Comparison of ENCODE assay signal across 9 mouse cellular contexts in the genomic region with DNA sequence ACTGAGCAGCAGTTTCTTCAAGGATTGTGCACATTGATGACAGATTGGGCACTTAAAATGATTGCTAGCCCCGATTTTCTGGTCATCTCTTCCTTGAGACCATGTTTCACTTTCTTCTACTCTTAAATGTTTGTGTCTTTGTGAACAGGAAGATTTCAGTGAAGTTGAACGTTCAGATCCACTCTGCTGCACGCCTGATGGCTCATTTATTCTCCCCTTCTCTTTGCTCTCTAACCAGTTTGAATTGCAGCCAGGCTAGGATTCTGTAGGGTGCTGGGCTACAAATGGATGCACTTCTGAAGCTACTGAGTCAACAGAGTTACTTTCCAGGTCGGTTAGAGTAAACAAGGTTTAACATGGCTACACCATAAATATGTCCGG. TPM values are rescaled to one million over a fixed set of nuclear protein-coding genes. Genes with fewer than 3 reads are reported as not detected.
DNase-seq lines count a peak whose midpoint lies in the region; ATAC-seq and TF ChIP-seq lines count a peak whose summit lies in the region.
"Had no signal": no experiment of that assay in that cellular context is flagged by ENCODE, and none has a peak within 500 bp of the region (broad histone marks: within the 10 kb centered on the region; RNA-seq: fewer than 3 reads in every experiment).

No protein-coding gene starts in this region.

- peak overlapping the region; percentile 94 for H3K27ac ChIP-seq in kidney, embryonic 16.5 days (ENCODE audit: low read length)
- H3K27ac ChIP-seq in embryonic fibroblast, embryonic 13.5 days (ENCODE audit: insufficient read depth, low read length) = peak overlapping the region; percentile 90
- peak overlapping the region; percentile 97; the same call in 1 of the 2 replicates for H3K27ac ChIP-seq in limb, embryonic 10.5 days
- H3K27ac ChIP-seq in neural tube, embryonic 13.5 days (replicated peaks) = peak overlapping the region; percentile 97
- H3K27ac ChIP-seq: macrophage had no signal

- WGBS in kidney, embryonic 16.5 days = 14% methylated on average over 5 of the region's 5 CpGs
- WGBS in limb, embryonic 10.5 days = 61% methylated on average over 5 of the region's 5 CpGs
- 22% methylated on average over 5 of the region's 5 CpGs for WGBS in neural tube, embryonic 13.5 days

- ATAC-seq in kidney, embryonic 16.5 days (ENCODE audit: low FRiP score, low TSS enrichment) = no peak
- ATAC-seq in neural tube, embryonic 13.5 days (ENCODE audit: low read depth) = no peak

- peaks cover 27% of the 10 kb centered on the region for H3K4me1 ChIP-seq in kidney, embryonic 16.5 days (ENCODE audit: insufficient read depth, low read length)
- peaks cover 14% of the 10 kb centered on the region for H3K4me1 ChIP-seq in embryonic fibroblast, embryonic 13.5 days (ENCODE audit: control insufficient read depth, insufficient read depth, low read length)
- H3K4me1 ChIP-seq in limb, embryonic 10.5 days = peaks cover 51% of the 10 kb centered on the region
- H3K4me1 ChIP-seq in neural tube, embryonic 13.5 days (replicated peaks) = peaks cover 78% of the 10 kb centered on the region

- peaks cover 10% of the 10 kb centered on the region for H3K27me3 ChIP-seq in kidney, embryonic 16.5 days (ENCODE audit: insufficient read depth, low read length)
- peaks cover 17% of the 10 kb centered on the region for H3K27me3 ChIP-seq in limb, embryonic 10.5 days (ENCODE audit: low read depth, poor library complexity, severe bottlenecking)
- H3K27me3 ChIP-seq in neural tube, embryonic 13.5 days = 0 out of 2 replicates have a peak, but pooled peaks cover 3% of the 10 kb centered on the region

- no peak for DNase-seq in kidney, postnatal 36 days
- no peak for DNase-seq in limb, embryonic 10.5 days (ENCODE audit: low spot score)
- no peak for DNase-seq in adrenal gland, adult (ENCODE audit: inconsistent age in 2 of 2, low spot score in 1 of 2)
- DNase-seq in ovary, postnatal 10 days (ENCODE audit: low spot score) = no peak
- no peak for DNase-seq in left cerebral cortex, adult 11 months (ENCODE audit: low spot score)

- peak overlapping the region; percentile 71 for H3K4me3 ChIP-seq in kidney, embryonic 16.5 days (ENCODE audit: low read length)
- H3K4me3 ChIP-seq in embryonic fibroblast, embryonic 13.5 days (ENCODE audit: insufficient read depth, low read length) = peak overlapping the region; percentile 51
- H3K4me3 ChIP-seq in limb, embryonic 10.5 days = peak overlapping the region; percentile 92
- peak overlapping the region; percentile 84 for H3K4me3 ChIP-seq in neural tube, embryonic 13.5 days

- H3K36me3 ChIP-seq in kidney, embryonic 16.5 days (ENCODE audit: insufficient read depth, low read length) = no peaks in the 10 kb centered on the region
- peaks cover 25% of the 10 kb centered on the region for H3K36me3 ChIP-seq in limb, embryonic 10.5 days
- H3K36me3 ChIP-seq in neural tube, embryonic 13.5 days = peaks cover 6% of the 10 kb centered on the region

- H3K9ac ChIP-seq in kidney, embryonic 16.5 days (replicated peaks; ENCODE audit: low read length) = peak overlapping the region; percentile 81
- peak overlapping the region; percentile 98 for H3K9ac ChIP-seq in neural tube, embryonic 13.5 days

- no peak; the same call in 1 of the 2 replicates for TF ChIP-seq POLR2A in embryonic fibroblast, embryonic 13.5 days (IDR thresholded peaks at IDR 0.05; ENCODE audit: low read depth, low read length)

- peak overlapping the region; percentile 73 for H3K4me2 ChIP-seq in kidney, embryonic 16.5 days (replicated peaks; ENCODE audit: low read depth, low read length)
- H3K4me2 ChIP-seq in neural tube, embryonic 13.5 days = peak overlapping the region; percentile 82

- TF ChIP-seq CTCF in embryonic fibroblast, embryonic 13.5 days (IDR thresholded peaks at IDR 0.05; ENCODE audit: borderline replicate concordance, insufficient read depth, low read length) = no peak

- no peaks in the 10 kb centered on the region for H3K9me3 ChIP-seq in kidney, embryonic 16.5 days (ENCODE audit: low read length)
- H3K9me3 ChIP-seq in limb, embryonic 10.5 days (replicated peaks) = no peaks in the 10 kb centered on the region
- no peaks in the 10 kb centered on the region for H3K9me3 ChIP-seq in neural tube, embryonic 13.5 days

RNA-seq across cellular contexts. Expression of a gene that starts 1.7 kb away (rescaled TPM):
- 6.9 and 7.1 TPM in 2 replicates for polyA plus RNA-seq in kidney, embryonic 16.5 days (2015; fragmentation: Nextera tagmentation; extraction: Ambion mirVana)
- 109 and 123 TPM in 2 replicates for polyA plus RNA-seq in embryonic fibroblast, embryonic 13.5 days (2011; ENCODE audit: insufficient read length, low read depth, missing spikeins)
- 3.6 and 4.5 TPM in 2 replicates for polyA plus RNA-seq in limb, embryonic 10.5 days (2016; fragmentation: Nextera tagmentation; extraction: Ambion mirVana)
- polyA plus RNA-seq in neural tube, embryonic 13.5 days (2015; fragmentation: Nextera tagmentation; extraction: Ambion mirVana) = 6.0 and 7.6 TPM in 2 replicates

RNA-seq across cellular contexts. Expression of a gene that starts 6.3 kb away (rescaled TPM):
- 2.2 and 2.3 TPM in 2 replicates for polyA plus RNA-seq in kidney, embryonic 16.5 days (2015; fragmentation: Nextera tagmentation; extraction: Ambion mirVana)
- polyA plus RNA-seq in embryonic fibroblast, embryonic 13.5 days (2011; ENCODE audit: insufficient read length, low read depth, missing spikeins) = 5.1 and 7.4 TPM in 2 replicates
- 0.73 and 0.96 TPM in 2 replicates for polyA plus RNA-seq in limb, embryonic 10.5 days (2016; fragmentation: Nextera tagmentation; extraction: Ambion mirVana)
- 11.0 and 12.6 TPM in 2 replicates for polyA plus RNA-seq in neural tube, embryonic 13.5 days (2015; fragmentation: Nextera tagmentation; extraction: Ambion mirVana)

RNA-seq across cellular contexts. Expression of a gene that starts 8.7 kb away (rescaled TPM):
- 32.1 and 35.8 TPM in 2 replicates for polyA plus RNA-seq in kidney, embryonic 16.5 days (2015; fragmentation: Nextera tagmentation; extraction: Ambion mirVana)
- polyA plus RNA-seq in embryonic fibroblast, embryonic 13.5 days (2011; ENCODE audit: insufficient read length, low read depth, missing spikeins) = 23.2 and 30.6 TPM in 2 replicates
- 27.2 and 42.1 TPM in 2 replicates for polyA plus RNA-seq in limb, embryonic 10.5 days (2016; fragmentation: Nextera tagmentation; extraction: Ambion mirVana)
- 41.0 and 42.8 TPM in 2 replicates for polyA plus RNA-seq in neural tube, embryonic 13.5 days (2015; fragmentation: Nextera tagmentation; extraction: Ambion mirVana)

RNA-seq across cellular contexts. Expression of a gene that starts 25.9 kb away (rescaled TPM):
- polyA plus RNA-seq in kidney, embryonic 16.5 days (2015; fragmentation: Nextera tagmentation; extraction: Ambion mirVana) = 1.3 TPM in 2 replicates
- not detected in 2 replicates for polyA plus RNA-seq in embryonic fibroblast, embryonic 13.5 days (2011; ENCODE audit: insufficient read length, low read depth, missing spikeins)
- polyA plus RNA-seq in limb, embryonic 10.5 days (2016; fragmentation: Nextera tagmentation; extraction: Ambion mirVana) = 0.60 and 2.0 TPM in 2 replicates
- 1.2 and 1.8 TPM in 2 replicates for polyA plus RNA-seq in neural tube, embryonic 13.5 days (2015; fragmentation: Nextera tagmentation; extraction: Ambion mirVana)
- polyA plus RNA-seq: macrophage had no signal

RNA-seq across cellular contexts. Expression of a gene that starts 27.0 kb away (rescaled TPM):
- 129 and 156 TPM in 2 replicates for polyA plus RNA-seq in kidney, embryonic 16.5 days (2015; fragmentation: Nextera tagmentation; extraction: Ambion mirVana)
- 108 and 113 TPM in 2 replicates for polyA plus RNA-seq in embryonic fibroblast, embryonic 13.5 days (2011; ENCODE audit: insufficient read length, low read depth, missing spikeins)
- polyA plus RNA-seq in limb, embryonic 10.5 days (2016; fragmentation: Nextera tagmentation; extraction: Ambion mirVana) = 224 and 228 TPM in 2 replicates
- polyA plus RNA-seq in neural tube, embryonic 13.5 days (2015; fragmentation: Nextera tagmentation; extraction: Ambion mirVana) = 113 and 118 TPM in 2 replicates

Comparison
In these comparisons a context has a peak if more than half of its experiments do, and no peak if none do; other contexts are left out.
1. RNA of a gene that starts 1.7 kb away (polyA plus RNA-seq): 109 to 123 TPM in embryonic fibroblast, embryonic 13.5 days; 6.0 to 7.6 TPM in neural tube, embryonic 13.5 days, 6.9 to 7.1 TPM in kidney, embryonic 16.5 days and 3.6 to 4.5 TPM in limb, embryonic 10.5 days; every median in the first group is over 10 times any median in the second.
2. Peak in every context shown above with its lines, with median percentiles within 50 percentile points of each other: H3K27ac ChIP-seq and H3K4me3 ChIP-seq.